Mouse (Mus musculus): ENCODE data around the gene Vash1.

DNA sequence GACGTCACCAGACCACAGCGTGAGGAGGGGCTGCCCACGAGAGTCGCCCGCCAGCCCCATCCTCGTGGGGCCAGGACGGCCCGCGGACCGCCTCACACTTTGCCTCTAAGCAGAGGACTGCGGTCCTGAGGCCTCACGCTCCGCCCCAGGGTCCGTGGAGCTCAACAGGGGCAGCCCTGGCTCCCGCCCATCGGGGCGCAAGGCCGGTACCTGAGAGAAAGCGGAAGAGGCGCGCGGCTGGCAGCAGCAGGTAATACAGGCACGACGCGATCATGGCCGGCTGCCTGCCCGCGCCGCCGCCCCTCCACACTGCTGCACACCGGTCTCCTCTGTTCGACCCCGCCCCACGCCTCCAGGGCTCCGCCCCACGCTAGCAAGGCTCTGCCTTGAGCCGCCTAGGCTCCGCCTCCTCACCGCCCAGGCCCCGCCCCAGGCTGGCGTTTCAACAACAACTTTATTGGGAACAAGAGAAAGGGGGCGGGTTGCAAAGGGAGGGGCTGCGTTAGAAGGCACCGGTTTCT is 47.7 kb downstream of the Vash1 start, which contains the start of gene Angel1:
- peak; percentile 47; the same call in 1 of the 2 replicates for TF ChIP-seq POLR2A (IDR thresholded peaks at IDR 0.05; ENCODE audit: insufficient read depth, low read depth, low read length)
- no peak for TF ChIP-seq CTCF (IDR thresholded peaks at IDR 0.05; ENCODE audit: insufficient read depth, low read depth, low read length)

Data from olfactory bulb, adult 2 months (tissue).